In the genomic region with DNA sequence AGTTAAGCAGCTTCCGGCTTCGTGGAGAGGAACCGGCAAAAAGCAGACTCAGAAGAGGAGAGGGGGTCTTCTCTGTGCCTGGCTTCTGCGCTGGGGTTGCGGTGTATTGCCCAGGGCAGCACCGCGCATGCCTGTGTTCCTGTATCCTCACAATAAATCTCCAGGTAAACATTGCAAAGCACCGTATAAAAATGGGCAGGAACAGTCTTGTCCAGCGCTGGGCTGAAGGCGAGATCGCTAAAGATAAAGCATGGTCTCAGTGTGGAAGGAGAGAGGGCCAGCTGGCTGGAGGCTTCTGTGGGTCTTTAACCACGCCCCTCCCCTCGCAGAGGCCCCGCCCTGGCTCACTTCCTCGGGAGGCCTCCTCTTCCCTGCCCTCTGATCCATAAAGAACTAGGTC, we compare ENCODE assay signal across 8 mouse cellular contexts.
DNase-seq lines count a peak whose midpoint lies in the region; ATAC-seq and TF ChIP-seq lines count a peak whose summit lies in the region.

No protein-coding gene starts in this region.

- peak overlapping the region; percentile 61 for H3K4me2 ChIP-seq in forebrain, embryonic 13.5 days
- peak overlapping the region; percentile 79 for H3K4me2 ChIP-seq in hindbrain, postnatal 0 days (ENCODE audit: low read depth, low read length)
- H3K4me2 ChIP-seq in liver, embryonic 12.5 days, result peak overlapping the region; percentile 62

- TF ChIP-seq CTCF in hindbrain, postnatal 0 days (IDR thresholded peaks at IDR 0.05; ENCODE audit: low read depth), result no peak

- peaks cover 12% of the 10 kb centered on the region for H3K4me1 ChIP-seq in forebrain, embryonic 13.5 days
- H3K4me1 ChIP-seq in hindbrain, postnatal 0 days (ENCODE audit: insufficient read depth, low read length), result peaks cover 6% of the 10 kb centered on the region; the same call in 1 of the 2 replicates
- peaks cover 8% of the 10 kb centered on the region; the same call in 1 of the 2 replicates for H3K4me1 ChIP-seq in liver, embryonic 12.5 days

- no peak overlapping the region for H3K27ac ChIP-seq in forebrain, embryonic 13.5 days
- no peak overlapping the region for H3K27ac ChIP-seq in hindbrain, postnatal 0 days
- H3K27ac ChIP-seq in liver, embryonic 12.5 days, result no peak overlapping the region

- WGBS in forebrain, embryonic 13.5 days, result 2% methylated on average over 15 of the region's 15 CpGs
- WGBS in hindbrain, postnatal 0 days, result under 1% methylated on average over 15 of the region's 15 CpGs
- 4% methylated on average over 15 of the region's 15 CpGs for WGBS in liver, embryonic 12.5 days (ENCODE audit: insufficient replicate concordance)

- DNase-seq in urinary bladder, adult 18-20 months (ENCODE audit: low spot score in 2 of 2), result peak; percentile 61 to 77
- DNase-seq in urinary bladder, postnatal 10 days (ENCODE audit: low spot score), result no peak
- peak; percentile 48 for DNase-seq in hindbrain, postnatal 0 days (ENCODE audit: low spot score)
- peak; percentile 73 for DNase-seq in neural tube, embryonic 10.5 days (ENCODE audit: extremely low spot score, low spot score)
- DNase-seq in adipocyte (ENCODE audit: low spot score), result no peak

- H3K27me3 ChIP-seq in forebrain, embryonic 13.5 days, result peaks cover 25% of the 10 kb centered on the region
- peaks cover 6% of the 10 kb centered on the region; the same call in 1 of the 2 replicates for H3K27me3 ChIP-seq in hindbrain, postnatal 0 days (ENCODE audit: insufficient read depth, low read length)
- H3K27me3 ChIP-seq in liver, embryonic 12.5 days (replicated peaks), result peaks cover 9% of the 10 kb centered on the region

- no peaks in the 10 kb centered on the region for H3K9me3 ChIP-seq in forebrain, embryonic 13.5 days (replicated peaks)
- no peaks in the 10 kb centered on the region for H3K9me3 ChIP-seq in hindbrain, postnatal 0 days (ENCODE audit: low read length)
- no peaks in the 10 kb centered on the region for H3K9me3 ChIP-seq in liver, embryonic 12.5 days (replicated peaks)

- peak overlapping the region; percentile 43; the same call in 1 of the 2 replicates for H3K9ac ChIP-seq in forebrain, embryonic 13.5 days
- H3K9ac ChIP-seq in hindbrain, postnatal 0 days (replicated peaks; ENCODE audit: low read length), result no peak overlapping the region; the same call in 1 of the 2 replicates
- H3K9ac ChIP-seq in liver, embryonic 12.5 days, result no peak overlapping the region

- H3K36me3 ChIP-seq in forebrain, embryonic 13.5 days (ENCODE audit: poor library complexity, severe bottlenecking), result no peaks in the 10 kb centered on the region
- H3K36me3 ChIP-seq in hindbrain, postnatal 0 days (ENCODE audit: insufficient read depth, low read length), result no peaks in the 10 kb centered on the region
- H3K36me3 ChIP-seq in liver, embryonic 12.5 days, result no peaks in the 10 kb centered on the region

- peak; percentile 82 for ATAC-seq in forebrain, embryonic 13.5 days
- ATAC-seq in hindbrain, postnatal 0 days, result peak; percentile 74
- ATAC-seq in liver, embryonic 12.5 days, result peak; percentile 37; the same call in 1 of the 2 replicates
- ATAC-seq in monocyte, adult 5-6 weeks (replicated peaks; ENCODE audit: insufficient number of reproducible peaks, low FRiP score, low TSS enrichment, poor library complexity, severe bottlenecking), result no peak

- peak overlapping the region; percentile 32 for H3K4me3 ChIP-seq in forebrain, embryonic 13.5 days
- peak overlapping the region; percentile 37 for H3K4me3 ChIP-seq in hindbrain, postnatal 0 days (ENCODE audit: low read length)
- H3K4me3 ChIP-seq in liver, embryonic 12.5 days, result peak overlapping the region; percentile 21

Comparison
In these comparisons a context has a peak if more than half of its experiments do, and no peak if none do; other contexts are left out.
1. DNase-seq: peak in urinary bladder, adult 18-20 months (2 of 2), hindbrain, postnatal 0 days (single experiment) and neural tube, embryonic 10.5 days (single experiment); none in urinary bladder, postnatal 10 days (single experiment) and adipocyte (single experiment).
2. Peak in every context shown above with its lines, with median percentiles within 50 percentile points of each other: H3K4me2 ChIP-seq and H3K4me3 ChIP-seq.